Mouse (Mus musculus) regulatory T cell (primary cell): Measurements from ENCODE around the gene Mtpn.

Experiments used
- in situ Hi-C: fragments of 300-600 bp; cut with MboI, MseI; formaldehyde crosslinking; loops from one replicate; pipeline ENCODE4 v1.15.1; 2025; ENCODE audit warnings: high pct_unique_total_duplicates

The Mtpn gene

GRCm38 (mm10) chr6:35539304-35540009, at the start of gene Mtpn:
Mtpn (minus strand) TSS chr6:35539888.
- in situ Hi-C loops, result loop anchor here (25.0 kb wide), 2 partner anchors 402 to 1077 kb away; partner anchors contain the start of gene Cnot4

- in situ Hi-C loops, result loop anchor here (5.0 kb wide), 1 partner anchor 186 kb away; no protein-coding TSS in a partner anchor
Measured at GRCm38 (mm10) chr6:35568731-35569130, 29.0 kb upstream of the Mtpn start.

GRCm38 (mm10) chr6:35567755-35568154, 28.1 kb upstream of the Mtpn start:
- in situ Hi-C loops, result loop anchor here (5.0 kb wide), 1 partner anchor 185 kb away; no protein-coding TSS in a partner anchor

GRCm38 (mm10) chr6:35559950-35560349, 20.3 kb upstream of the Mtpn start:
- in situ Hi-C loops, result loop anchor here (10.0 kb wide), 1 partner anchor 285 kb away; no protein-coding TSS in a partner anchor

GRCm38 (mm10) chr6:35544352-35544751, 4.7 kb upstream of the Mtpn start:
- in situ Hi-C loops, result loop anchor here (25.0 kb wide), 2 partner anchors 407 to 1082 kb away; partner anchors contain the start of gene Cnot4

GRCm38 (mm10) chr6:35542656-35543400, 3.1 kb upstream of the Mtpn start:
- in situ Hi-C loops, result loop anchor here (25.0 kb wide), 2 partner anchors 406 to 1081 kb away; partner anchors contain the start of gene Cnot4

GRCm38 (mm10) chr6:35540377-35540776, 689 bp upstream of the Mtpn start:
- in situ Hi-C loops, result loop anchor here (25.0 kb wide), 2 partner anchors 403 to 1078 kb away; partner anchors contain the start of gene Cnot4

GRCm38 (mm10) chr6:35538757-35539303, 858 bp downstream of the Mtpn start:
- in situ Hi-C loops, result loop anchor here (25.0 kb wide), 2 partner anchors 402 to 1077 kb away; partner anchors contain the start of gene Cnot4

- in situ Hi-C loops, result loop anchor here (25.0 kb wide), 2 partner anchors 399 to 1074 kb away; partner anchors contain the start of gene Cnot4
Measured at GRCm38 (mm10) chr6:35536021-35536420, 3.7 kb downstream of the Mtpn start.

- in situ Hi-C loops, result no loop called here
Measured at GRCm38 (mm10) chr6:35513362-35513761, 26.3 kb downstream of the Mtpn start.

GRCm38 (mm10) chr6:35504781-35505180, 34.9 kb downstream of the Mtpn start:
- in situ Hi-C loops, result no loop called here

- in situ Hi-C loops, result no loop called here
Measured at GRCm38 (mm10) chr6:35502904-35503303, 36.8 kb downstream of the Mtpn start.

- in situ Hi-C loops, result loop anchor here (10.0 kb wide), 1 partner anchor 225 kb away; no protein-coding TSS in a partner anchor
Measured at GRCm38 (mm10) chr6:35499978-35500667, 39.6 kb downstream of the Mtpn start.

- in situ Hi-C loops, result loop anchor here (10.0 kb wide), 1 partner anchor 223 kb away; no protein-coding TSS in a partner anchor
Measured at GRCm38 (mm10) chr6:35497406-35497805, 42.3 kb downstream of the Mtpn start.

- in situ Hi-C loops, result loop anchor here (10.0 kb wide), 1 partner anchor 219 kb away; no protein-coding TSS in a partner anchor
Measured at GRCm38 (mm10) chr6:35493851-35494250, 45.8 kb downstream of the Mtpn start.

GRCm38 (mm10) chr6:35479651-35480335, 59.9 kb downstream of the Mtpn start:
- in situ Hi-C loops, result no loop called here

GRCm38 (mm10) chr6:35476830-35477229, 62.9 kb downstream of the Mtpn start:
- in situ Hi-C loops, result no loop called here

- in situ Hi-C loops, result no loop called here
Measured at GRCm38 (mm10) chr6:35463450-35464395, 76.0 kb downstream of the Mtpn start.

- in situ Hi-C loops, result no loop called here
Measured at GRCm38 (mm10) chr6:35462484-35462883, 77.2 kb downstream of the Mtpn start.
